Mouse (Mus musculus): Measurements from ENCODE around the gene Nfatc2. TPM values are rescaled to one million over a fixed set of nuclear protein-coding genes. Genes with fewer than 3 reads are reported as not detected.
A peak's percentile ranks its signal among the peaks of the same experiment; 100 is the strongest.

Gene Nfatc2
- polyA plus RNA-seq, 1 experiment from 2014 or later = 0.25 TPM

- ATAC-seq (ENCODE audit: low FRiP score) (no peak), DNase-seq (ENCODE audit: low spot score) (no peak)
- Histone ChIP-seq H3K9ac (ENCODE audit: low read depth, low read length) (no peak overlapping the region), H3K27me3 (ENCODE audit: control insufficient read depth, insufficient read depth, low read length) (no peaks in the 10 kb centered on the region), H3K27ac (ENCODE audit: low read depth, low read length) (no peak overlapping the region), H3K4me1 (replicated peaks; ENCODE audit: control insufficient read depth, insufficient read depth, low read length) (no peaks in the 10 kb centered on the region), H3K4me3 (ENCODE audit: low read depth, low read length) (no peak overlapping the region), H3K9me3 (ENCODE audit: control insufficient read depth, low read length) (no peaks in the 10 kb centered on the region), H3K4me2 (replicated peaks; ENCODE audit: low read depth, low read length) (no peak overlapping the region), H3K36me3 (ENCODE audit: control insufficient read depth, insufficient read depth, low read length) (no peaks in the 10 kb centered on the region)
- WGBS = 79% methylated on average over 6 of the region's 6 CpGs
Observed at GRCm38 (mm10) chr2:168632543-168632942, 31.1 kb upstream of the Nfatc2 start.

- no peaks in the 10 kb centered on the region for H3K4me1 ChIP-seq (replicated peaks; ENCODE audit: control insufficient read depth, insufficient read depth, low read length)
- H3K27ac ChIP-seq (ENCODE audit: low read depth, low read length) = no peak overlapping the region
- H3K9ac ChIP-seq (ENCODE audit: low read depth, low read length) = no peak overlapping the region
- no peaks in the 10 kb centered on the region for H3K36me3 ChIP-seq (ENCODE audit: control insufficient read depth, insufficient read depth, low read length)
- peak; percentile 89 for DNase-seq (ENCODE audit: low spot score)
- ATAC-seq (ENCODE audit: low FRiP score) = peak; percentile 59
- 30% methylated on average over 8 of the region's 8 CpGs for WGBS
- H3K4me3 ChIP-seq (ENCODE audit: low read depth, low read length) = no peak overlapping the region
- no peaks in the 10 kb centered on the region; the same call in 1 of the 2 replicates for H3K9me3 ChIP-seq (ENCODE audit: control insufficient read depth, low read length)
- H3K4me2 ChIP-seq (replicated peaks; ENCODE audit: low read depth, low read length) = no peak overlapping the region
- no peaks in the 10 kb centered on the region for H3K27me3 ChIP-seq (ENCODE audit: control insufficient read depth, insufficient read depth, low read length)
Observed at GRCm38 (mm10) chr2:168628787-168629186, 27.3 kb upstream of the Nfatc2 start.

- no peak overlapping the region for H3K9ac ChIP-seq (ENCODE audit: low read depth, low read length)
- no peak overlapping the region for H3K4me3 ChIP-seq (ENCODE audit: low read depth, low read length)
- H3K27ac ChIP-seq (ENCODE audit: low read depth, low read length) = no peak overlapping the region
- H3K27me3 ChIP-seq (ENCODE audit: control insufficient read depth, insufficient read depth, low read length) = no peaks in the 10 kb centered on the region
- WGBS = 69% methylated on average over 20 of the region's 20 CpGs
- no peak for ATAC-seq (ENCODE audit: low FRiP score)
- H3K9me3 ChIP-seq (ENCODE audit: control insufficient read depth, low read length) = no peaks in the 10 kb centered on the region; the same call in 1 of the 2 replicates
- H3K4me2 ChIP-seq (replicated peaks; ENCODE audit: low read depth, low read length) = no peak overlapping the region
- no peak for DNase-seq (ENCODE audit: low spot score)
- H3K36me3 ChIP-seq (ENCODE audit: control insufficient read depth, insufficient read depth, low read length) = no peaks in the 10 kb centered on the region
- no peaks in the 10 kb centered on the region for H3K4me1 ChIP-seq (replicated peaks; ENCODE audit: control insufficient read depth, insufficient read depth, low read length)
Observed at GRCm38 (mm10) chr2:168627829-168628770, 26.6 kb upstream of the Nfatc2 start.

- no peak overlapping the region for H3K4me3 ChIP-seq (ENCODE audit: low read depth, low read length)
- H3K36me3 ChIP-seq (ENCODE audit: control insufficient read depth, insufficient read depth, low read length) = no peaks in the 10 kb centered on the region
- DNase-seq (ENCODE audit: low spot score) = peak; percentile 49
- no peaks in the 10 kb centered on the region for H3K4me1 ChIP-seq (replicated peaks; ENCODE audit: control insufficient read depth, insufficient read depth, low read length)
- peak; percentile 47; the same call in 1 of the 2 replicates for ATAC-seq (ENCODE audit: low FRiP score)
- no peaks in the 10 kb centered on the region; the same call in 1 of the 2 replicates for H3K9me3 ChIP-seq (ENCODE audit: control insufficient read depth, low read length)
- H3K27ac ChIP-seq (ENCODE audit: low read depth, low read length) = peak overlapping the region; percentile 51
- H3K4me2 ChIP-seq (replicated peaks; ENCODE audit: low read depth, low read length) = no peak overlapping the region
- WGBS = 61% methylated on average over 9 of the region's 9 CpGs
- peak overlapping the region; percentile 11; the same call in 1 of the 2 replicates for H3K9ac ChIP-seq (ENCODE audit: low read depth, low read length)
- no peaks in the 10 kb centered on the region for H3K27me3 ChIP-seq (ENCODE audit: control insufficient read depth, insufficient read depth, low read length)
Observed at GRCm38 (mm10) chr2:168626385-168626784, 24.9 kb upstream of the Nfatc2 start.

- H3K4me2 ChIP-seq (replicated peaks; ENCODE audit: low read depth, low read length) = no peak overlapping the region
- H3K36me3 ChIP-seq (ENCODE audit: control insufficient read depth, insufficient read depth, low read length) = no peaks in the 10 kb centered on the region
- DNase-seq (ENCODE audit: low spot score) (no peak), ATAC-seq (ENCODE audit: low FRiP score) (no peak)
- H3K4me1 ChIP-seq (replicated peaks; ENCODE audit: control insufficient read depth, insufficient read depth, low read length) = no peaks in the 10 kb centered on the region
- no peak overlapping the region for H3K9ac ChIP-seq (ENCODE audit: low read depth, low read length)
- H3K27me3 ChIP-seq (ENCODE audit: control insufficient read depth, insufficient read depth, low read length) = no peaks in the 10 kb centered on the region
- 72% methylated on average over 4 of the region's 4 CpGs for WGBS
- H3K9me3 ChIP-seq (ENCODE audit: control insufficient read depth, low read length) = no peaks in the 10 kb centered on the region; the same call in 1 of the 2 replicates
- no peak overlapping the region for H3K27ac ChIP-seq (ENCODE audit: low read depth, low read length)
- H3K4me3 ChIP-seq (ENCODE audit: low read depth, low read length) = no peak overlapping the region
Observed at GRCm38 (mm10) chr2:168625091-168625490, 23.6 kb upstream of the Nfatc2 start.

- H3K4me3 ChIP-seq (ENCODE audit: low read depth, low read length) = no peak overlapping the region
- H3K4me1 ChIP-seq (replicated peaks; ENCODE audit: control insufficient read depth, insufficient read depth, low read length) = no peaks in the 10 kb centered on the region
- ATAC-seq (ENCODE audit: low FRiP score) = no peak
- no peak overlapping the region for H3K4me2 ChIP-seq (replicated peaks; ENCODE audit: low read depth, low read length)
- H3K9ac ChIP-seq (ENCODE audit: low read depth, low read length) = no peak overlapping the region
- H3K9me3 ChIP-seq (ENCODE audit: control insufficient read depth, low read length) = no peaks in the 10 kb centered on the region; the same call in 1 of the 2 replicates
- WGBS = 72% methylated on average over 11 of the region's 11 CpGs
- no peaks in the 10 kb centered on the region for H3K36me3 ChIP-seq (ENCODE audit: control insufficient read depth, insufficient read depth, low read length)
- no peak for DNase-seq (ENCODE audit: low spot score)
- no peaks in the 10 kb centered on the region for H3K27me3 ChIP-seq (ENCODE audit: control insufficient read depth, insufficient read depth, low read length)
- H3K27ac ChIP-seq (ENCODE audit: low read depth, low read length) = no peak overlapping the region
Observed at GRCm38 (mm10) chr2:168621111-168621802, 19.8 kb upstream of the Nfatc2 start.

- Histone ChIP-seq H3K4me1 (replicated peaks; ENCODE audit: control insufficient read depth, insufficient read depth, low read length) (no peaks in the 10 kb centered on the region), H3K27me3 (ENCODE audit: control insufficient read depth, insufficient read depth, low read length) (no peaks in the 10 kb centered on the region), H3K4me3 (ENCODE audit: low read depth, low read length) (no peak overlapping the region), H3K9ac (ENCODE audit: low read depth, low read length) (no peak overlapping the region), H3K4me2 (replicated peaks; ENCODE audit: low read depth, low read length) (no peak overlapping the region), H3K9me3 (ENCODE audit: control insufficient read depth, low read length) (no peaks in the 10 kb centered on the region), H3K36me3 (ENCODE audit: control insufficient read depth, insufficient read depth, low read length) (no peaks in the 10 kb centered on the region), H3K27ac (ENCODE audit: low read depth, low read length) (no peak overlapping the region)
- ATAC-seq (ENCODE audit: low FRiP score) (no peak), DNase-seq (ENCODE audit: low spot score) (no peak)
- WGBS = 81% methylated on average over 15 of the region's 15 CpGs
Observed at GRCm38 (mm10) chr2:168618205-168618717, 16.8 kb upstream of the Nfatc2 start.

GRCm38 (mm10) chr2:168615160-168615559 is 13.7 kb upstream of the Nfatc2 start:
- H3K27ac ChIP-seq (ENCODE audit: low read depth, low read length) = no peak overlapping the region
- no peaks in the 10 kb centered on the region for H3K4me1 ChIP-seq (replicated peaks; ENCODE audit: control insufficient read depth, insufficient read depth, low read length)
- DNase-seq (ENCODE audit: low spot score) (no peak), ATAC-seq (ENCODE audit: low FRiP score) (no peak)
- 68% methylated on average over 3 of the region's 3 CpGs for WGBS
- H3K4me2 ChIP-seq (replicated peaks; ENCODE audit: low read depth, low read length) = no peak overlapping the region
- H3K36me3 ChIP-seq (ENCODE audit: control insufficient read depth, insufficient read depth, low read length) = no peaks in the 10 kb centered on the region
- H3K4me3 ChIP-seq (ENCODE audit: low read depth, low read length) = no peak overlapping the region
- no peak overlapping the region for H3K9ac ChIP-seq (ENCODE audit: low read depth, low read length)
- H3K9me3 ChIP-seq (ENCODE audit: control insufficient read depth, low read length) = no peaks in the 10 kb centered on the region
- no peaks in the 10 kb centered on the region for H3K27me3 ChIP-seq (ENCODE audit: control insufficient read depth, insufficient read depth, low read length)
